Mouse (Mus musculus): ENCODE results near the gene Qrich2. TPM values are rescaled to one million over a fixed set of nuclear protein-coding genes. Genes with fewer than 3 reads are reported as not detected.

The Qrich2 gene
- polyA plus RNA-seq, 1 experiment from 2014 or later = not detected

GRCm38 (mm10) chr11:116445596-116446307 lies 20.3 kb downstream of the Qrich2 start:
- H3K9me3 ChIP-seq (replicated peaks; ENCODE audit: control insufficient read depth, low read length) = no peaks in the 10 kb centered on the region
- ATAC-seq (ENCODE audit: low read depth) = peak; percentile 53
- no peak overlapping the region for H3K9ac ChIP-seq (ENCODE audit: low read depth, low read length)
- no peak overlapping the region for H3K4me3 ChIP-seq (ENCODE audit: low read depth, low read length)
- WGBS (ENCODE audit: insufficient replicate concordance) = 40% methylated on average over 16 of the region's 16 CpGs
- H3K27me3 ChIP-seq (ENCODE audit: control insufficient read depth, insufficient read depth, low read depth, low read length) = peaks cover 8% of the 10 kb centered on the region
- H3K27ac ChIP-seq (ENCODE audit: low read length) = no peak overlapping the region
- no peak overlapping the region for H3K4me2 ChIP-seq (ENCODE audit: low read depth, low read length)
- no peaks in the 10 kb centered on the region for H3K4me1 ChIP-seq (ENCODE audit: control insufficient read depth, low read depth, low read length)
- no peaks in the 10 kb centered on the region for H3K36me3 ChIP-seq (ENCODE audit: control insufficient read depth, insufficient read depth)

- H3K9ac ChIP-seq (ENCODE audit: low read depth, low read length) = no peak overlapping the region
- 73% methylated on average over 6 of the region's 6 CpGs for WGBS (ENCODE audit: insufficient replicate concordance)
- no peak overlapping the region for H3K4me2 ChIP-seq (ENCODE audit: low read depth, low read length)
- no peak for ATAC-seq (ENCODE audit: low read depth)
- H3K4me1 ChIP-seq (ENCODE audit: control insufficient read depth, low read depth, low read length) = peaks cover 6% of the 10 kb centered on the region
- H3K27ac ChIP-seq (ENCODE audit: low read length) = no peak overlapping the region
- H3K36me3 ChIP-seq (ENCODE audit: control insufficient read depth, insufficient read depth) = peaks cover 7% of the 10 kb centered on the region
- no peak overlapping the region for H3K4me3 ChIP-seq (ENCODE audit: low read depth, low read length)
- peaks cover 8% of the 10 kb centered on the region for H3K27me3 ChIP-seq (ENCODE audit: control insufficient read depth, insufficient read depth, low read depth, low read length)
- no peaks in the 10 kb centered on the region for H3K9me3 ChIP-seq (replicated peaks; ENCODE audit: control insufficient read depth, low read length)
Observed at GRCm38 (mm10) chr11:116443935-116444334, 22.1 kb downstream of the Qrich2 start.

- no peaks in the 10 kb centered on the region for H3K9me3 ChIP-seq (replicated peaks; ENCODE audit: control insufficient read depth, low read length)
- no peak overlapping the region for H3K27ac ChIP-seq (ENCODE audit: low read length)
- peaks cover 8% of the 10 kb centered on the region for H3K27me3 ChIP-seq (ENCODE audit: control insufficient read depth, insufficient read depth, low read depth, low read length)
- peaks cover 6% of the 10 kb centered on the region for H3K4me1 ChIP-seq (ENCODE audit: control insufficient read depth, low read depth, low read length)
- ATAC-seq (ENCODE audit: low read depth) = no peak
- H3K4me3 ChIP-seq (ENCODE audit: low read depth, low read length) = no peak overlapping the region
- H3K36me3 ChIP-seq (ENCODE audit: control insufficient read depth, insufficient read depth) = peaks cover 7% of the 10 kb centered on the region
- H3K9ac ChIP-seq (ENCODE audit: low read depth, low read length) = no peak overlapping the region
- WGBS (ENCODE audit: insufficient replicate concordance) = 77% methylated on average over 6 of the region's 6 CpGs
- no peak overlapping the region for H3K4me2 ChIP-seq (ENCODE audit: low read depth, low read length)
Observed at GRCm38 (mm10) chr11:116443311-116443710, 22.7 kb downstream of the Qrich2 start.

GRCm38 (mm10) chr11:116442867-116443177 lies 23.2 kb downstream of the Qrich2 start:
- peaks cover 7% of the 10 kb centered on the region for H3K36me3 ChIP-seq (ENCODE audit: control insufficient read depth, insufficient read depth)
- ATAC-seq (ENCODE audit: low read depth) = no peak
- peaks cover 8% of the 10 kb centered on the region for H3K27me3 ChIP-seq (ENCODE audit: control insufficient read depth, insufficient read depth, low read depth, low read length)
- no peaks in the 10 kb centered on the region for H3K9me3 ChIP-seq (replicated peaks; ENCODE audit: control insufficient read depth, low read length)
- 69% methylated on average over 6 of the region's 6 CpGs for WGBS (ENCODE audit: insufficient replicate concordance)
- H3K4me2 ChIP-seq (ENCODE audit: low read depth, low read length) = no peak overlapping the region
- H3K9ac ChIP-seq (ENCODE audit: low read depth, low read length) = no peak overlapping the region
- H3K27ac ChIP-seq (ENCODE audit: low read length) = no peak overlapping the region
- no peak overlapping the region for H3K4me3 ChIP-seq (ENCODE audit: low read depth, low read length)
- H3K4me1 ChIP-seq (ENCODE audit: control insufficient read depth, low read depth, low read length) = peaks cover 6% of the 10 kb centered on the region

GRCm38 (mm10) chr11:116442129-116442866 lies 23.7 kb downstream of the Qrich2 start:
- Histone ChIP-seq H3K27me3 (ENCODE audit: control insufficient read depth, insufficient read depth, low read depth, low read length) (peaks cover 8% of the 10 kb centered on the region), H3K4me2 (ENCODE audit: low read depth, low read length) (no peak overlapping the region), H3K36me3 (ENCODE audit: control insufficient read depth, insufficient read depth) (peaks cover 13% of the 10 kb centered on the region), H3K27ac (ENCODE audit: low read length) (no peak overlapping the region), H3K4me1 (ENCODE audit: control insufficient read depth, low read depth, low read length) (peaks cover 10% of the 10 kb centered on the region), H3K4me3 (ENCODE audit: low read depth, low read length) (no peak overlapping the region), H3K9ac (ENCODE audit: low read depth, low read length) (no peak overlapping the region), H3K9me3 (replicated peaks; ENCODE audit: control insufficient read depth, low read length) (no peaks in the 10 kb centered on the region)
- ATAC-seq (ENCODE audit: low read depth) = no peak
- 68% methylated on average over 15 of the region's 15 CpGs for WGBS (ENCODE audit: insufficient replicate concordance)

GRCm38 (mm10) chr11:116440408-116441068 lies 25.5 kb downstream of the Qrich2 start:
- no peaks in the 10 kb centered on the region for H3K27me3 ChIP-seq (ENCODE audit: control insufficient read depth, insufficient read depth, low read depth, low read length)
- 72% methylated on average over 7 of the region's 7 CpGs for WGBS (ENCODE audit: insufficient replicate concordance)
- H3K4me3 ChIP-seq (ENCODE audit: low read depth, low read length) = no peak overlapping the region
- no peak for ATAC-seq (ENCODE audit: low read depth)
- no peaks in the 10 kb centered on the region for H3K9me3 ChIP-seq (replicated peaks; ENCODE audit: control insufficient read depth, low read length)
- no peak overlapping the region for H3K27ac ChIP-seq (ENCODE audit: low read length)
- no peak overlapping the region for H3K4me2 ChIP-seq (ENCODE audit: low read depth, low read length)
- peaks cover 19% of the 10 kb centered on the region for H3K36me3 ChIP-seq (ENCODE audit: control insufficient read depth, insufficient read depth)
- H3K4me1 ChIP-seq (ENCODE audit: control insufficient read depth, low read depth, low read length) = peaks cover 28% of the 10 kb centered on the region
- H3K9ac ChIP-seq (ENCODE audit: low read depth, low read length) = no peak overlapping the region

GRCm38 (mm10) chr11:116439269-116440240 lies 26.5 kb downstream of the Qrich2 start:
- no peak overlapping the region for H3K4me3 ChIP-seq (ENCODE audit: low read depth, low read length)
- H3K4me1 ChIP-seq (ENCODE audit: control insufficient read depth, low read depth, low read length) = peaks cover 33% of the 10 kb centered on the region
- H3K36me3 ChIP-seq (ENCODE audit: control insufficient read depth, insufficient read depth) = peaks cover 19% of the 10 kb centered on the region
- H3K27ac ChIP-seq (ENCODE audit: low read length) = no peak overlapping the region
- WGBS (ENCODE audit: insufficient replicate concordance) = 71% methylated on average over 19 of the region's 19 CpGs
- H3K27me3 ChIP-seq (ENCODE audit: control insufficient read depth, insufficient read depth, low read depth, low read length) = no peaks in the 10 kb centered on the region
- no peak for ATAC-seq (ENCODE audit: low read depth)
- H3K4me2 ChIP-seq (ENCODE audit: low read depth, low read length) = no peak overlapping the region
- no peaks in the 10 kb centered on the region for H3K9me3 ChIP-seq (replicated peaks; ENCODE audit: control insufficient read depth, low read length)
- H3K9ac ChIP-seq (ENCODE audit: low read depth, low read length) = no peak overlapping the region

GRCm38 (mm10) chr11:116437541-116437940 lies 28.5 kb downstream of the Qrich2 start:
- 84% methylated on average over 11 of the region's 11 CpGs for WGBS (ENCODE audit: insufficient replicate concordance)
- Histone ChIP-seq H3K27ac (ENCODE audit: low read length) (peak overlapping the region; percentile 75; the same call in 1 of the 2 replicates), H3K9ac (ENCODE audit: low read depth, low read length) (no peak overlapping the region)

More at GRCm38 (mm10) chr11:116437541-116437940, 28.5 kb downstream of the Qrich2 start:
- H3K4me2 ChIP-seq (ENCODE audit: low read depth, low read length) = peak overlapping the region; percentile 70
- H3K4me1 ChIP-seq (ENCODE audit: control insufficient read depth, low read depth, low read length) = peaks cover 36% of the 10 kb centered on the region
- H3K27me3 ChIP-seq (ENCODE audit: control insufficient read depth, insufficient read depth, low read depth, low read length) = no peaks in the 10 kb centered on the region
- no peak overlapping the region; the same call in 1 of the 2 replicates for H3K4me3 ChIP-seq (ENCODE audit: low read depth, low read length)
- ATAC-seq (ENCODE audit: low read depth) = no peak
- H3K9me3 ChIP-seq (replicated peaks; ENCODE audit: control insufficient read depth, low read length) = no peaks in the 10 kb centered on the region
- peaks cover 19% of the 10 kb centered on the region for H3K36me3 ChIP-seq (ENCODE audit: control insufficient read depth, insufficient read depth)
